Mouse (Mus musculus): Measurements from ENCODE around the gene Cdkn1b.

- no peak for TF ChIP-seq CTCF (IDR thresholded peaks at IDR 0.05; ENCODE audit: control insufficient read depth, insufficient read depth, low read length)
- TF ChIP-seq POLR2A (IDR thresholded peaks at IDR 0.05; ENCODE audit: borderline replicate concordance, control insufficient read depth, low read depth, low read length): no peak
These were observed 13.0 kb downstream of the Cdkn1b start for GRCm38 (mm10) chr6:134933207-134933558.
